Mouse (Mus musculus) embryonic facial prominence, embryonic 11.5 days (tissue): Measurements from ENCODE around the gene Rap1gds1. TPM values are rescaled to one million over a fixed set of nuclear protein-coding genes. Genes with fewer than 3 reads are reported as not detected.

Experiments
- ATAC-seq: fragments of 200-750 bp; cut with Nextera tagmentation; replicated peaks from 2 replicates; pipeline ENCODE4 v1.8.0; 2017; ENCODE audit warnings: low read depth; ENCODE audit not compliant: insufficient number of reproducible peaks, low FRiP score, low TSS enrichment
- DNase-seq: peaks from one replicate; pipeline ENCODE4 v3.0.0-alpha.2; 2015; ENCODE audit warnings: low spot score
- H3K27ac ChIP-seq: fragments of 300-500 bp; sonication (generic); replicated peaks from 2 replicates; pipeline ENCODE4 v1.5.1; 2014; ENCODE audit warnings: mild to moderate bottlenecking, low read depth, low read length, control low read depth
- H3K27me3 ChIP-seq: fragments of 300-500 bp; sonication (generic); 2 replicates; pipeline ENCODE4 v1.6.1; 2014; ENCODE audit warnings: mild to moderate bottlenecking, low read length, moderate library complexity, mixed read lengths; ENCODE audit not compliant: control insufficient read depth, insufficient read depth
- H3K36me3 ChIP-seq: fragments of 300-500 bp; sonication (generic); replicated peaks from 2 replicates; pipeline ENCODE4 v1.6.1; 2014; ENCODE audit warnings: low read depth, mild to moderate bottlenecking, low read length, moderate library complexity, mixed read lengths; ENCODE audit not compliant: control insufficient read depth, insufficient read depth
- H3K4me1 ChIP-seq: fragments of 300-500 bp; sonication (generic); 2 replicates; pipeline ENCODE4 v1.6.1; 2014; ENCODE audit warnings: low read length, mixed read lengths; ENCODE audit not compliant: control insufficient read depth, insufficient read depth
- H3K4me2 ChIP-seq: fragments of 300-500 bp; sonication (generic); 2 replicates; pipeline ENCODE4 v1.6.1; 2014; ENCODE audit warnings: low read depth, mild to moderate bottlenecking, control low read depth, low read length, moderate library complexity
- H3K4me3 ChIP-seq: fragments of 300-500 bp; sonication (generic); 2 replicates; pipeline ENCODE4 v1.5.1; 2014; ENCODE audit warnings: low read depth, low read length, control low read depth
- H3K9ac ChIP-seq: fragments of 300-500 bp; sonication (generic); replicated peaks from 2 replicates; pipeline ENCODE4 v1.6.1; 2014; ENCODE audit warnings: mild to moderate bottlenecking, control low read depth, low read length
- H3K9me3 ChIP-seq: fragments of 300-500 bp; sonication (generic); replicated peaks from 2 replicates; pipeline ENCODE4 v1.6.1; 2016; ENCODE audit warnings: mild to moderate bottlenecking, low read length, inconsistent platforms, mixed read lengths; ENCODE audit not compliant: control insufficient read depth
- WGBS: fragments of 180-500 bp; shearing (Covaris S2); extraction: QIAGEN DNeasy Blood & Tissue Kit; methylation state at CpG from one replicate; pipeline ENCODE4 v1.1.7; 2014; 5-methylcytosine and 5-hydroxymethylcytosine counted together
- polyA plus RNA-seq: library from polyadenylated mRNA; unstranded; fragments of >200 nt; fragmentation: Nextera tagmentation; extraction: Ambion mirVana; gene quantifications from 2 replicates; pipeline ENCODE4 v1.2.1, GENCODE M21; 2014

The Rap1gds1 gene
- polyA plus RNA-seq: 58.2 and 59.4 TPM in 2 replicates

DNA sequence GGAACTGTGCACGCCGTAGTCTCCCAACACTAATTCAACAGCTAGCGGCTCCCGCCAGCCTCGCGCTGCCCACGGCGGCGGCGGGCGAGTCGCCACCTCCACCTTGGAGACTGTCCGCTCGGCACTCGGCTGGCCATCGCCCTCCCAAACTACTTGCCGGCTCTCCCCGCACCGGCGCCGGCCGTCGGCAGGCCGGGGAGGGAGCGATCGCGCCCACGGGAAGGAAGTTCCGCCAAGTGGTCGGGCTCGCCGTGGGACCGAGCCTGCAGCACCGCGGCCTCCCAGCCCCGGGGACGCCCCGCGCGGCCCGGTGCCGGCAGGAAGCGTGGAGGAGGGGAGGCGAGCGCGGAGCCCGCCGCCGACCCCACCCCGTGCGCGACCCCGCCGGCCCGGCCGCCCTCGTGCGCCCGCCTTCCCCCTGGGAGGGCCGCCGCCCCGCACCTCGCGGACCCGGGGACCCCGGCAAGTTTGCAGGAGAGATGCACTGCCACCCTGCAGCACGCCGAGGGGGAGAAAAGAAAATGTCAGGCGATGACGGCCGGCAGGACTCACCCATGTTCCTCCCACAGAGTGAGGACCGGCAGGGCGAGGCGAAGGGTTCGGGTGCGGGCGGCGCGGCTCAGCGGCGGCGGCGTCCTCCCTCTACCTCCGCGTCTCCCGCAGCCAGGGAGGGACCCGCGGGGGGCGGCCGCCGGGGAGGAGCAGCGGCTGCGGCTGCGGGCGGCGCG, at the start of gene Rap1gds1:
Gene Rap1gds1, minus strand, starts transcription at position 718 of the 728 bp plus-strand sequence.
- peak; percentile 58 for DNase-seq
- Histone ChIP-seq H3K36me3 (no peaks in the 10 kb centered on the region), H3K4me1 (no peaks in the 10 kb centered on the region), H3K9ac (peak within 1 kb of the TSS; percentile 94), H3K27me3 (no peaks in the 10 kb centered on the region), H3K27ac (peak within 1 kb of the TSS; percentile 97), H3K9me3 (no peaks in the 10 kb centered on the region), H3K4me2 (peak within 1 kb of the TSS; percentile 92), H3K4me3 (peak within 1 kb of the TSS; percentile 78)
- peak; percentile 41 for ATAC-seq
- WGBS: under 1% methylated on average over 74 of the region's 97 CpGs

DNA sequence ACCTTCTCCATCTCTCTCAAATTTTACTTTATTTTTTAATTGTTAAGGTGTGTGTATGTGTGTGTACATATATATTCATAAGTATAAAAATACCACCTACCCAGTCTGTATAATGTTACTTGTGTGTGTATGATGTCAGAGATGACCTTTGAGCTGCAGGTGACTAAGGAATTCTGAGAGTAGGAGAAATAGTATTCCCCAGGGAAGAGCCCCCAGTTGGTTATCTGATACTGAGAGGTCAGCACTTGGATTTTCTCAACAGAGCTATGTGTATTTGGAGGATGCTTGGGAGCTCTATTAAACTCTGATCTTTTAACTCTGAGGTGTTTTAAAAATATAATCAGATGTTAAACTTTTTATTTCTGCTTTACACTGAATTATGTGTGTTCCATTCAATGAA, 43.4 kb upstream of the Rap1gds1 start:
- H3K27me3 ChIP-seq: no peaks in the 10 kb centered on the region
- no peak overlapping the region for H3K27ac ChIP-seq
- ATAC-seq (no peak), DNase-seq (peak; percentile 47)
- H3K9me3 ChIP-seq: no peaks in the 10 kb centered on the region
- H3K4me2 ChIP-seq: no peak overlapping the region
- no peak overlapping the region for H3K9ac ChIP-seq
- H3K36me3 ChIP-seq: no peaks in the 10 kb centered on the region
- H3K4me1 ChIP-seq: no peaks in the 10 kb centered on the region
- H3K4me3 ChIP-seq: no peak overlapping the region

DNA sequence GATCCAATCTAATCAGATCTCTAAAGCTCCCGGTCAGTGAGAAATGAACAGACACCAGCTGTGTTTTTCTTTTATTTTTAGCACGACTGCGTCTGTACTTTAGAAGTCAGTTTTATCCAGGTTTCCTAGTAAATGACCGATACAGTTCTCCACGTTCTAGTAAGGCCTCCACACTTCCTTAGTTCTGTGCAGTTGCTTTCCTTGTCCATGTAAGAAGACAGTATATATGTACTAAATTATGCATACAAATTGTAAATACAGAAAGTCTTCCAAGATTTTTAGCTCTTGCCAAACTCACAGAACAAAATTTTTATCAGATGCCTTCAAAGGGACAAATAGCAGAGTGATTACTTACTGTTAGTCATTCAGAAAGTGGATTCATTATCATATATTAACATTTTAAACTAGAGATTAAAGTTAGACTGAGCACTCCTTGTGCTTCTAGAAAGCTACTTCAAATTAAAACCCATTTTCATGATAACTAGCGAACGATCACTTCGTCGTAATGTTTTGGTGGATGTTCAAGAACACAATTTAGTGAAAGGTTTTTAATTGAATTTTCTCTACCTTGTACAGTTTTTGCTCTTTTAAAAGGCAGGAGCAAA, 41.8 kb upstream of the Rap1gds1 start:
- H3K4me3 ChIP-seq: no peak overlapping the region
- H3K9ac ChIP-seq: no peak overlapping the region
- DNase-seq: no peak
- no peak for ATAC-seq
- whole genome bisulfite sequencing: 76% methylated on average over 9 of the region's 9 CpGs
- H3K4me2 ChIP-seq: no peak overlapping the region
- no peaks in the 10 kb centered on the region for H3K9me3 ChIP-seq
- H3K4me1 ChIP-seq: no peaks in the 10 kb centered on the region
- no peaks in the 10 kb centered on the region for H3K27me3 ChIP-seq
- no peaks in the 10 kb centered on the region for H3K36me3 ChIP-seq
- no peak overlapping the region for H3K27ac ChIP-seq

DNA sequence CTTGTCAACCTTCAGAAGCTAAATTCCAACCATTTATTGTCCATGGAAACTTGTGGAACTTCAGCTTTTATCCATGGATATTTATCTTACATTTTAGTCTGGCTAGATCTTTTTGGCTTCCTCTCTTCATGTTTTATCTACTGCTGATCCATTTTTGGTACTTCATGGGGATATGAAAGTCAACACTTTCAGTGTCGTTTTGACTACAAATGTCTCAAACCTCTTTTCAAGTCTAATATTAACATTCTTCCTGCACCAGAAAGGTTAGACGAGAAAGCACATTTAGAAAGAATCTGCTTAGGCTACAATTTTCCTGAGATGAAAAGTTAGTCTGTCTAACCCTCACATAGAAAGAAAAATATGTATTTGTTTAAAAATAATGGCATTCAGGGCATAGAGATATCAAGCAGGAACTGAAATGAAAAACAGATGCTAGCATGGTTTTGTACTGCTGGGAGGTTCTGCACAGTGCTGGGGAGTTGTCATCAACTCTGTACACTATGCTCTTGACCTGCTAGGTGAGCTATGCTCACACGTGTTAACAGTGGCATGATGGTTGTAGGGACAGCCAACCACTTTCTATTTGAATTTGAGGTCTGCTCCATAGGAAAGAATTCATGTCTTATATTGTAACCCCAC, 37.5 kb upstream of the Rap1gds1 start:
- Histone ChIP-seq H3K9ac (no peak overlapping the region), H3K4me3 (no peak overlapping the region), H3K4me2 (no peak overlapping the region), H3K9me3 (no peaks in the 10 kb centered on the region), H3K4me1 (no peaks in the 10 kb centered on the region), H3K36me3 (no peaks in the 10 kb centered on the region), H3K27ac (no peak overlapping the region), H3K27me3 (no peaks in the 10 kb centered on the region)
- peak; percentile 26 for DNase-seq
- WGBS: 66% methylated on average over 3 of the region's 3 CpGs
- ATAC-seq: no peak

DNA sequence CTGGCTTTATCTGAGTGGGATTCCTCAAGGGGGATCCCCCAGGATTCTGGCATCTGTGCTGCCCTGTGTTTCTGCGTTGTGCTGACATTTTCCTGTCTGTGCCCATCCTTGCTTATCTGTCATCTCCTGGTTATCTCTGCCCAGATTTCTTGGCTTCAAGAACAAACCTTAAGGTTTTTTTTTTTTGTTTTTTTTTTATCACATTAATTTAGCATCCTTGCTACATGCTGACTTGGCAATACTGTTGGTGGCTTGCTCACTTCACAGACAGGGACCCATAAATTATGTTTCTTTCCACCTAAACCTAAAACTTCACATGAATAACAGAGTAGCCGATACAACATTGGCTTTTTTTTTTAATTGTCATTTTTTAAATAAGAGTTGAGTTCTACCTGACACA, 36.9 kb upstream of the Rap1gds1 start:
- Histone ChIP-seq H3K27ac (no peak overlapping the region), H3K4me3 (no peak overlapping the region), H3K9me3 (no peaks in the 10 kb centered on the region), H3K9ac (no peak overlapping the region), H3K4me2 (no peak overlapping the region), H3K27me3 (no peaks in the 10 kb centered on the region), H3K36me3 (no peaks in the 10 kb centered on the region), H3K4me1 (no peaks in the 10 kb centered on the region)
- DNase-seq (no peak), ATAC-seq (no peak)
- 82% methylated on average over 2 of the region's 2 CpGs for WGBS

DNA sequence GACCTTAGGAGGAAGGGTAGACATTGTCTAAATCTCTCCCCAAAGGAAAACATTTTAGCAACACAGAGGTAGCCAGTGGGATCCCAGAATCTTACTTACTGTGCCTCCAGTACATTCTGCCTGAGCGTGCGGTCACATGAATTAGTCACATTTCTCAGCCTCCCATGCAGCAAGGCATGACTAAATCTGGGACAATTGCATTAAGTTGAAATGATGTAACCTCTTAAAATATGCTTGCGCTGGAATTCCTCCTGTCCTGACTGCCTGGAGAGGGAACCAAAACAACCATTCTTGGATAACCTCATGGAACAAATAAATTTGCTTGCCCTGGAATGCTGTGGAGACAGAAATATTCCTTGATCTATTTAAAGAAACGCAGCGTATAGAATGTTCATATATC, 33.2 kb upstream of the Rap1gds1 start:
- Histone ChIP-seq H3K36me3 (no peaks in the 10 kb centered on the region), H3K9me3 (no peaks in the 10 kb centered on the region), H3K4me3 (no peak overlapping the region), H3K27me3 (no peaks in the 10 kb centered on the region), H3K4me1 (no peaks in the 10 kb centered on the region), H3K4me2 (no peak overlapping the region), H3K27ac (no peak overlapping the region), H3K9ac (no peak overlapping the region)
- ATAC-seq: no peak
- no peak for DNase-seq
- 87% methylated on average over 5 of the region's 5 CpGs for WGBS

DNA sequence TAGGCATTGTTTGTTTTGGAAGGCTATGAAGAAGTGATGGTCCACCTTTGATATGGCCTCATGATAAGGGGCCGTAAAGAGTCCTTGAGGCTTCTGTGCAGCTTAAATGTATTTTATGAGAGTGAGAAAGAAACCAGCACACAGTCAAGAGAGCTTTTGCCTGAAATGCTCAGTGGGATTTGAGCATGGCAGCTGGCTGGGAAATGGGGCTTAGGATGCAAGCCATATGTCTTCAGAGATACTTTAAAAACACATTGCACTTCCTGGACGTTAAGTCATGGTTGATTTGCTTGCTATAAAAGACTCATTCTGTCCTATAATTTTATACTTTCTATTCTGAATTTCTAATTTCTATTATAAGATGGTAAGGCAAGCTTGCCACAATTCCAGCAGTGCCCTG, 28.9 kb upstream of the Rap1gds1 start:
- Histone ChIP-seq H3K9ac (no peak overlapping the region), H3K9me3 (no peaks in the 10 kb centered on the region), H3K36me3 (no peaks in the 10 kb centered on the region), H3K4me2 (no peak overlapping the region), H3K4me1 (no peaks in the 10 kb centered on the region), H3K4me3 (no peak overlapping the region), H3K27ac (no peak overlapping the region), H3K27me3 (no peaks in the 10 kb centered on the region)
- 75% methylated on average over 2 of the region's 2 CpGs for WGBS
- DNase-seq (no peak), ATAC-seq (no peak)

DNA sequence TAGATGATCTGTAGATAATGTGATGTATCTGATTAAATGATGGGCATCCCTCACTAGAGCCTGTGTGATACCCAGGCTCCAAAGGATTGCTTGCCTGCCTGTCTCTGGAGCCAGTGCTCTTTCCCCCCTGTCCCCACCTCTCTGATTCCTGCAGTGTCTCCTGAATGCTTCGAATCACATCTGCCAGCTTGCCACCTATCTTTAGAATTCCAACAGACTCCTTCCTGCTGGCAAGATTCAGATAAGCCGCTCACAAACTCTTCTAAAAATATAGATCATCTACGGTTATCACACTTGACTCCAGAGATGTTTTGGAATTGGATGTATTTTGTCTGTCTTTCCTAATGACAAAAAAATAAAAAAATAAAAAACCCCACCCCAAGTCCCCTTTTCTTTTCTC, 28.3 kb upstream of the Rap1gds1 start:
- WGBS: 77% methylated on average over 3 of the region's 3 CpGs
- H3K27ac ChIP-seq: no peak overlapping the region
- DNase-seq: no peak
- no peaks in the 10 kb centered on the region for H3K9me3 ChIP-seq
- H3K27me3 ChIP-seq: no peaks in the 10 kb centered on the region
- no peak for ATAC-seq
- no peak overlapping the region for H3K4me3 ChIP-seq
- H3K4me1 ChIP-seq: no peaks in the 10 kb centered on the region
- no peak overlapping the region for H3K9ac ChIP-seq
- no peak overlapping the region for H3K4me2 ChIP-seq
- H3K36me3 ChIP-seq: no peaks in the 10 kb centered on the region
